In the genomic region with DNA sequence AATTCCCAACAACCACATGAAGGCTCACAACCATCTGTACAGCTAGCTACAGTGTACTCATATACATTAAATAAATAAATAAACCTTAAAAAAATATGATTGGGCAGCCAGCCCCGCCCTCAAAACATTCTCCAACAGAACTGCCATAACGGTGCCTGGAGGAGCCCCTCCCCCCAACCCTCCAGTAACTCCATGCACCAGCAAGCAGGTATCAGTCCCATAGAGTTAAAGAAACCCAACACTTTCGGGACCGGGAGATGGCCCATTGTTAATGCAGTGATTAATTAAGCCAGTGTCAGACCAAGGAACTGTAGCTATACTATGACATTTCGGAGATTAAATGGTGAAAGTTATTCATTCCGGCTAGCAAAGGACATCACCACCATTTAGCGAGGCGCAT, we compare ENCODE assay signal across 8 mouse cellular contexts. TPM values are rescaled to one million over a fixed set of nuclear protein-coding genes. Genes with fewer than 3 reads are reported as not detected.
A peak's percentile ranks its signal among the peaks of the same experiment; 100 is the strongest.
DNase-seq lines count a peak whose midpoint lies in the region; ATAC-seq lines count a peak whose summit lies in the region.

No protein-coding gene starts in this region.

- H3K9me3 ChIP-seq in heart, embryonic 13.5 days, result no peaks in the 10 kb centered on the region
- no peaks in the 10 kb centered on the region for H3K9me3 ChIP-seq in heart, embryonic 15.5 days (replicated peaks)

- H3K4me1 ChIP-seq in heart, embryonic 13.5 days, result peaks cover 21% of the 10 kb centered on the region
- peaks cover 14% of the 10 kb centered on the region for H3K4me1 ChIP-seq in heart, embryonic 15.5 days (replicated peaks)

- no peak for ATAC-seq in heart, embryonic 13.5 days (ENCODE audit: extremely low read depth, insufficient number of reproducible peaks, low FRiP score, low TSS enrichment)
- no peak for ATAC-seq in heart, embryonic 15.5 days (replicated peaks; ENCODE audit: insufficient number of reproducible peaks, insufficient read depth, low FRiP score, low read depth)

- DNase-seq in heart, adult 8-10 months (ENCODE audit: low spot score), result no peak
- peak; percentile 61 for DNase-seq in NIH3T3 (ENCODE audit: low read depth)
- DNase-seq in layer of hippocampus, postnatal 14 days (ENCODE audit: low spot score in 2 of 2), result no peak
- no peak for DNase-seq in right cerebral cortex, adult 2 months (ENCODE audit: low spot score in 2 of 2)
- DNase-seq in thymus, postnatal 10 days (ENCODE audit: low spot score in 2 of 2), result no peak

- H3K27ac ChIP-seq in heart, embryonic 13.5 days (replicated peaks), result peak overlapping the region; percentile 88
- peak overlapping the region; percentile 93 for H3K27ac ChIP-seq in heart, embryonic 15.5 days
- H3K27ac ChIP-seq in macrophage, result 0 out of 2 replicates have a peak overlapping the region, but pooled peaks have one; percentile 53

- H3K27me3 ChIP-seq in heart, embryonic 13.5 days (replicated peaks), result no peaks in the 10 kb centered on the region
- H3K27me3 ChIP-seq in heart, embryonic 15.5 days, result no peaks in the 10 kb centered on the region

- 14% methylated on average over 8 of the region's 8 CpGs for WGBS in heart, embryonic 13.5 days
- 11% methylated on average over 8 of the region's 8 CpGs for WGBS in heart, embryonic 15.5 days
- WGBS in macrophage (ENCODE audit: missing documents), result 15% methylated on average over 6 of the region's 8 CpGs

- H3K9ac ChIP-seq in heart, embryonic 13.5 days, result peak overlapping the region; percentile 95
- peak overlapping the region; percentile 88 for H3K9ac ChIP-seq in heart, embryonic 15.5 days

- peaks cover 44% of the 10 kb centered on the region for H3K36me3 ChIP-seq in heart, embryonic 13.5 days
- peaks cover 38% of the 10 kb centered on the region for H3K36me3 ChIP-seq in heart, embryonic 15.5 days
- peaks cover 38% of the 10 kb centered on the region; the same call in 1 of the 2 replicates for H3K36me3 ChIP-seq in macrophage (ENCODE audit: inconsistent target)

- peak overlapping the region; percentile 95 for H3K4me3 ChIP-seq in heart, embryonic 13.5 days
- peak overlapping the region; percentile 100 for H3K4me3 ChIP-seq in heart, embryonic 15.5 days
- H3K4me3 ChIP-seq in macrophage (ENCODE audit: inconsistent target), result peak overlapping the region; percentile 94

- peak overlapping the region; percentile 90 for H3K4me2 ChIP-seq in heart, embryonic 13.5 days
- H3K4me2 ChIP-seq in heart, embryonic 15.5 days, result peak overlapping the region; percentile 69

- H3K79me2 ChIP-seq in macrophage (ENCODE audit: inconsistent target), result peaks cover 40% of the 10 kb centered on the region

RNA-seq across cellular contexts. Expression of gene Rrp1, which starts 1.0 kb away (rescaled TPM):
- 220 and 237 TPM in 2 replicates for polyA plus RNA-seq in heart, embryonic 13.5 days (2015; fragmentation: Nextera tagmentation; extraction: Ambion mirVana)
- 100 to 1,000 TPM in 2 of 4 experiments, 10 to 100 TPM in 2; 87.2 to 106 (median 96.3) TPM for total RNA-seq in heart, adult 8-10 months (2022)
- polyA plus RNA-seq in heart, embryonic 15.5 days (2015; fragmentation: Nextera tagmentation; extraction: Ambion mirVana), result 202 and 247 TPM in 2 replicates
- total RNA-seq in macrophage (2018; cell fraction: chromatin; rRNA removed), result 100 to 1,000 TPM; 108 to 308 (median 161) TPM
- total RNA-seq in macrophage (2018; cell fraction: cytosol; rRNA removed), result 100 to 1,000 TPM in 22 of 26 experiments, 10 to 100 TPM in 4; 85.9 to 140 (median 115) TPM
- 100 to 1,000 TPM in 21 of 26 experiments, 10 to 100 TPM in 5; 89.5 to 176 (median 115) TPM for total RNA-seq in macrophage (2018; cell fraction: nucleus; rRNA removed)
- polyA plus RNA-seq in macrophage (2018), result 115 to 224 TPM (median 150 TPM) in 3 replicates
- 100 to 1,000 TPM; 337 to 342 TPM for total RNA-seq in layer of hippocampus, postnatal 14 days (2021)

RNA-seq across cellular contexts. Expression of gene Cstb, which starts 13.6 kb away (rescaled TPM):
- polyA plus RNA-seq in heart, embryonic 13.5 days (2015; fragmentation: Nextera tagmentation; extraction: Ambion mirVana), result 98.8 and 114 TPM in 2 replicates
- 10 to 100 TPM; 16.4 to 26.2 (median 24.4) TPM for total RNA-seq in heart, adult 8-10 months (2022)
- 114 and 160 TPM in 2 replicates for polyA plus RNA-seq in heart, embryonic 15.5 days (2015; fragmentation: Nextera tagmentation; extraction: Ambion mirVana)
- total RNA-seq in macrophage (2018; cell fraction: chromatin; rRNA removed), result 10 to 100 TPM; 13.6 to 78.0 (median 27.4) TPM
- 1,000 to 10,000 TPM; 1,179 to 1,787 (median 1,377) TPM for total RNA-seq in macrophage (2018; cell fraction: cytosol; rRNA removed)
- total RNA-seq in macrophage (2018; cell fraction: nucleus; rRNA removed), result 100 to 1,000 TPM in 24 of 26 experiments, 10 to 100 TPM in 2; 88.7 to 281 (median 189) TPM
- polyA plus RNA-seq in macrophage (2018), result 1,283 to 1,841 TPM (median 1,659 TPM) in 3 replicates
- 10 to 100 TPM; 33.8 to 37.6 TPM for total RNA-seq in layer of hippocampus, postnatal 14 days (2021)

RNA-seq across cellular contexts. Expression of gene Pdxk, which starts 52.9 kb away (rescaled TPM):
- polyA plus RNA-seq in heart, embryonic 13.5 days (2015; fragmentation: Nextera tagmentation; extraction: Ambion mirVana), result 5.6 and 5.8 TPM in 2 replicates
- 10 to 100 TPM; 12.9 to 14.3 (median 13.4) TPM for total RNA-seq in heart, adult 8-10 months (2022)
- polyA plus RNA-seq in heart, embryonic 15.5 days (2015; fragmentation: Nextera tagmentation; extraction: Ambion mirVana), result 4.6 and 8.7 TPM in 2 replicates
- 100 to 1,000 TPM in 5 of 26 experiments, 10 to 100 TPM in 18, 1 to 10 TPM in 3; 5.2 to 163 (median 28.1) TPM for total RNA-seq in macrophage (2018; cell fraction: chromatin; rRNA removed)
- total RNA-seq in macrophage (2018; cell fraction: cytosol; rRNA removed), result 100 to 1,000 TPM in 25 of 26 experiments, 10 to 100 TPM in 1; 79.3 to 334 (median 151) TPM
- 100 to 1,000 TPM in 9 of 26 experiments, 10 to 100 TPM in 17; 27.6 to 223 (median 87.2) TPM for total RNA-seq in macrophage (2018; cell fraction: nucleus; rRNA removed)
- 172 to 209 TPM (median 200 TPM) in 3 replicates for polyA plus RNA-seq in macrophage (2018)
- 10 to 100 TPM; 71.0 to 73.2 TPM for total RNA-seq in layer of hippocampus, postnatal 14 days (2021)

RNA-seq across cellular contexts. Expression of gene Agpat3, which starts 59.6 kb away (rescaled TPM):
- polyA plus RNA-seq in heart, embryonic 13.5 days (2015; fragmentation: Nextera tagmentation; extraction: Ambion mirVana), result 36.7 and 41.7 TPM in 2 replicates
- total RNA-seq in heart, adult 8-10 months (2022), result 100 to 1,000 TPM; 206 to 254 (median 219) TPM
- 54.2 and 67.6 TPM in 2 replicates for polyA plus RNA-seq in heart, embryonic 15.5 days (2015; fragmentation: Nextera tagmentation; extraction: Ambion mirVana)
- 100 to 1,000 TPM in 2 of 26 experiments, 10 to 100 TPM in 24; 13.8 to 114 (median 66.4) TPM for total RNA-seq in macrophage (2018; cell fraction: chromatin; rRNA removed)
- 100 to 1,000 TPM in 2 of 26 experiments, 10 to 100 TPM in 24; 41.1 to 103 (median 63.1) TPM for total RNA-seq in macrophage (2018; cell fraction: cytosol; rRNA removed)
- 100 to 1,000 TPM in 1 of 26 experiments, 10 to 100 TPM in 25; 21.5 to 104 (median 52.8) TPM for total RNA-seq in macrophage (2018; cell fraction: nucleus; rRNA removed)
- polyA plus RNA-seq in macrophage (2018), result 38.9 to 84.2 TPM (median 49.8 TPM) in 3 replicates
- 100 to 1,000 TPM; 258 to 259 TPM for total RNA-seq in layer of hippocampus, postnatal 14 days (2021)

Comparison
In these comparisons a context has a peak if more than half of its experiments do, and no peak if none do; other contexts are left out.
1. RNA of gene Pdxk, which starts 52.9 kb away (polyA plus RNA-seq): 172 to 209 TPM in macrophage; 5.6 to 5.8 TPM in heart, embryonic 13.5 days and 4.6 to 8.7 TPM in heart, embryonic 15.5 days; every median in the first group is over 10 times any median in the second.
2. Peak in every context shown above with its lines, with median percentiles within 50 percentile points of each other: H3K27ac ChIP-seq and H3K4me3 ChIP-seq.